Mouse (Mus musculus) cerebellum, adult 2 months (tissue): ENCODE measurements around the gene Gas2l2.

Source experiments
- CTCF ChIP-seq: fragments of 200-500 bp; IDR thresholded peaks from 2 replicates; pipeline ENCODE4 v1.5.1; 2011; ENCODE audit warnings: low read depth, mild to moderate bottlenecking, control low read depth, low read length, moderate library complexity, borderline replicate concordance; ENCODE audit not compliant: insufficient read depth
- POLR2A ChIP-seq: fragments of 200-500 bp; IDR thresholded peaks from 2 replicates; pipeline ENCODE4 v1.6.1; 2011; ENCODE audit warnings: low read length, control low read depth, borderline replicate concordance; ENCODE audit not compliant: insufficient read depth

- TF ChIP-seq POLR2A (no peak), CTCF (no peak)
These were observed 12.0 kb upstream of the Gas2l2 start for GRCm38 (mm10) chr11:83441235-83441634.
